Mouse (Mus musculus): ENCODE measurements at regions not wholly inside any gene's neighbourhood (a gene's known extent, or its start where the extent isn't known, plus 50 kb on each side); places are given as distances from the start of the nearest gene placed in this dataset.

- TF ChIP-seq HCFC1 (IDR thresholded peaks at IDR 0.05; ENCODE audit: low read depth, low read length) (no peak), ELF1 (IDR thresholded peaks at IDR 0.05; ENCODE audit: low read depth, low read length) (no peak), POLR2A (IDR thresholded peaks at IDR 0.05; ENCODE audit: low read depth, low read length) (no peak)
Observed at GRCm38 (mm10) chr13:98420419-98421043, 66.5 kb downstream of the Foxd1 start.
